Mouse (Mus musculus): ENCODE measurements around the gene Gsk3b. TPM values are rescaled to one million over a fixed set of nuclear protein-coding genes. Genes with fewer than 3 reads are reported as not detected.
A peak's percentile ranks its signal among the peaks of the same experiment; 100 is the strongest.
"Not testable (repeated sequence)": the region's sequence is repeated elsewhere in the genome, so short reads cannot be mapped to it uniquely, and the experiment has no call there.

Gsk3b gene
- polyA plus RNA-seq, 1 experiment from 2014 or later = 34.6 TPM

- no peak for ATAC-seq
- Histone ChIP-seq H3K27me3 (replicated peaks; ENCODE audit: control insufficient read depth, insufficient read depth, low read length) (no peaks in the 10 kb centered on the region), H3K9me3 (ENCODE audit: control insufficient read depth, low read length) (no peaks in the 10 kb centered on the region), H3K4me2 (ENCODE audit: low read depth, low read length) (no peak overlapping the region), H3K4me1 (ENCODE audit: control insufficient read depth, insufficient read depth, low read length) (peaks cover 28% of the 10 kb centered on the region), H3K27ac (ENCODE audit: low read length) (no peak overlapping the region), H3K9ac (ENCODE audit: low read depth, low read length) (no peak overlapping the region), H3K36me3 (ENCODE audit: control insufficient read depth, insufficient read depth, low read length) (peaks cover 4% of the 10 kb centered on the region), H3K4me3 (ENCODE audit: low read length) (no peak overlapping the region)
- 68% methylated on average over 9 of the region's 9 CpGs for WGBS
Observed at GRCm38 (mm10) chr16:38097521-38097920, 8.7 kb downstream of the Gsk3b start.

- Histone ChIP-seq H3K27ac (ENCODE audit: low read length) (no peak overlapping the region), H3K36me3 (ENCODE audit: control insufficient read depth, insufficient read depth, low read length) (peaks cover 4% of the 10 kb centered on the region), H3K9me3 (ENCODE audit: control insufficient read depth, low read length) (no peaks in the 10 kb centered on the region), H3K4me1 (ENCODE audit: control insufficient read depth, insufficient read depth, low read length) (peaks cover 16% of the 10 kb centered on the region), H3K4me3 (ENCODE audit: low read length) (no peak overlapping the region), H3K4me2 (ENCODE audit: low read depth, low read length) (no peak overlapping the region), H3K9ac (ENCODE audit: low read depth, low read length) (no peak overlapping the region), H3K27me3 (replicated peaks; ENCODE audit: control insufficient read depth, insufficient read depth, low read length) (no peaks in the 10 kb centered on the region)
- ATAC-seq = no peak
Observed at GRCm38 (mm10) chr16:38099325-38099724, 10.5 kb downstream of the Gsk3b start.

GRCm38 (mm10) chr16:38100569-38100968, 11.8 kb downstream of the Gsk3b start:
- H3K36me3 ChIP-seq (ENCODE audit: control insufficient read depth, insufficient read depth, low read length) = peaks cover 4% of the 10 kb centered on the region
- 51% methylated on average over 2 of the region's 2 CpGs for WGBS
- no peak overlapping the region for H3K4me3 ChIP-seq (ENCODE audit: low read length)
- peaks cover 8% of the 10 kb centered on the region for H3K4me1 ChIP-seq (ENCODE audit: control insufficient read depth, insufficient read depth, low read length)
- H3K4me2 ChIP-seq (ENCODE audit: low read depth, low read length) = no peak overlapping the region
- ATAC-seq = peak; percentile 74
- no peaks in the 10 kb centered on the region for H3K9me3 ChIP-seq (ENCODE audit: control insufficient read depth, low read length)
- H3K27me3 ChIP-seq (replicated peaks; ENCODE audit: control insufficient read depth, insufficient read depth, low read length) = no peaks in the 10 kb centered on the region
- H3K27ac ChIP-seq (ENCODE audit: low read length) = peak overlapping the region; percentile 7; the same call in 1 of the 2 replicates
- H3K9ac ChIP-seq (ENCODE audit: low read depth, low read length) = no peak overlapping the region

GRCm38 (mm10) chr16:38105453-38105852, 16.7 kb downstream of the Gsk3b start:
- H3K4me2 ChIP-seq (ENCODE audit: low read depth, low read length) = no peak overlapping the region
- 77% methylated on average over 2 of the region's 2 CpGs for WGBS
- no peaks in the 10 kb centered on the region for H3K27me3 ChIP-seq (replicated peaks; ENCODE audit: control insufficient read depth, insufficient read depth, low read length)
- H3K27ac ChIP-seq (ENCODE audit: low read length) = no peak overlapping the region
- H3K9ac ChIP-seq (ENCODE audit: low read depth, low read length) = no peak overlapping the region
- peaks cover 5% of the 10 kb centered on the region; the same call in 1 of the 2 replicates for H3K4me1 ChIP-seq (ENCODE audit: control insufficient read depth, insufficient read depth, low read length)
- H3K9me3 ChIP-seq (ENCODE audit: control insufficient read depth, low read length) = no peaks in the 10 kb centered on the region
- peaks cover 3% of the 10 kb centered on the region; the same call in 1 of the 2 replicates for H3K36me3 ChIP-seq (ENCODE audit: control insufficient read depth, insufficient read depth, low read length)
- no peak for ATAC-seq
- H3K4me3 ChIP-seq (ENCODE audit: low read length) = no peak overlapping the region

GRCm38 (mm10) chr16:38106542-38106941, 17.7 kb downstream of the Gsk3b start:
- no peak for ATAC-seq
- Histone ChIP-seq H3K9me3 (ENCODE audit: control insufficient read depth, low read length) (no peaks in the 10 kb centered on the region), H3K4me1 (ENCODE audit: control insufficient read depth, insufficient read depth, low read length) (peaks cover 5% of the 10 kb centered on the region; the same call in 1 of the 2 replicates), H3K4me2 (ENCODE audit: low read depth, low read length) (no peak overlapping the region), H3K9ac (ENCODE audit: low read depth, low read length) (no peak overlapping the region), H3K27me3 (replicated peaks; ENCODE audit: control insufficient read depth, insufficient read depth, low read length) (no peaks in the 10 kb centered on the region), H3K4me3 (ENCODE audit: low read length) (no peak overlapping the region), H3K36me3 (ENCODE audit: control insufficient read depth, insufficient read depth, low read length) (peaks cover 3% of the 10 kb centered on the region; the same call in 1 of the 2 replicates), H3K27ac (ENCODE audit: low read length) (no peak overlapping the region)
- 73% methylated on average over 3 of the region's 3 CpGs for WGBS

GRCm38 (mm10) chr16:38110001-38110400, 21.2 kb downstream of the Gsk3b start:
- H3K27ac ChIP-seq (ENCODE audit: low read length) = no peak overlapping the region
- no peak overlapping the region for H3K4me3 ChIP-seq (ENCODE audit: low read length)
- no peak for ATAC-seq
- H3K9ac ChIP-seq (ENCODE audit: low read depth, low read length) = no peak overlapping the region
- H3K36me3 ChIP-seq (ENCODE audit: control insufficient read depth, insufficient read depth, low read length) = peaks cover 3% of the 10 kb centered on the region; the same call in 1 of the 2 replicates
- H3K4me1 ChIP-seq (ENCODE audit: control insufficient read depth, insufficient read depth, low read length) = peaks cover 17% of the 10 kb centered on the region; the same call in 1 of the 2 replicates
- no peaks in the 10 kb centered on the region for H3K27me3 ChIP-seq (replicated peaks; ENCODE audit: control insufficient read depth, insufficient read depth, low read length)
- WGBS = 86% methylated on average over 9 of the region's 9 CpGs
- H3K4me2 ChIP-seq (ENCODE audit: low read depth, low read length) = no peak overlapping the region
- no peaks in the 10 kb centered on the region for H3K9me3 ChIP-seq (ENCODE audit: control insufficient read depth, low read length)

- no peak for ATAC-seq
- Histone ChIP-seq H3K9ac (ENCODE audit: low read depth, low read length) (no peak overlapping the region), H3K4me1 (ENCODE audit: control insufficient read depth, insufficient read depth, low read length) (peaks cover 17% of the 10 kb centered on the region; the same call in 1 of the 2 replicates), H3K4me3 (ENCODE audit: low read length) (no peak overlapping the region), H3K27ac (ENCODE audit: low read length) (no peak overlapping the region), H3K36me3 (ENCODE audit: control insufficient read depth, insufficient read depth, low read length) (peaks cover 3% of the 10 kb centered on the region; the same call in 1 of the 2 replicates), H3K9me3 (ENCODE audit: control insufficient read depth, low read length) (no peaks in the 10 kb centered on the region), H3K4me2 (ENCODE audit: low read depth, low read length) (no peak overlapping the region), H3K27me3 (replicated peaks; ENCODE audit: control insufficient read depth, insufficient read depth, low read length) (no peaks in the 10 kb centered on the region)
- WGBS = 53% methylated on average over 5 of the region's 5 CpGs
Observed at GRCm38 (mm10) chr16:38110575-38110974, 21.8 kb downstream of the Gsk3b start.

GRCm38 (mm10) chr16:38114074-38114473, 25.3 kb downstream of the Gsk3b start:
- Histone ChIP-seq H3K9me3 (ENCODE audit: control insufficient read depth, low read length) (no peaks in the 10 kb centered on the region), H3K27me3 (replicated peaks; ENCODE audit: control insufficient read depth, insufficient read depth, low read length) (no peaks in the 10 kb centered on the region), H3K4me1 (ENCODE audit: control insufficient read depth, insufficient read depth, low read length) (peaks cover 17% of the 10 kb centered on the region; the same call in 1 of the 2 replicates), H3K27ac (ENCODE audit: low read length) (no peak overlapping the region), H3K4me2 (ENCODE audit: low read depth, low read length) (no peak overlapping the region), H3K36me3 (ENCODE audit: control insufficient read depth, insufficient read depth, low read length) (no peaks in the 10 kb centered on the region), H3K4me3 (ENCODE audit: low read length) (no peak overlapping the region), H3K9ac (ENCODE audit: low read depth, low read length) (no peak overlapping the region)
- WGBS = 89% methylated on average over 2 of the region's 2 CpGs
- no peak for ATAC-seq

GRCm38 (mm10) chr16:38117909-38118308, 29.1 kb downstream of the Gsk3b start:
- H3K27ac ChIP-seq (ENCODE audit: low read length); H3K4me2 ChIP-seq (ENCODE audit: low read depth, low read length); H3K9me3 ChIP-seq (ENCODE audit: control insufficient read depth, low read length); H3K36me3 ChIP-seq (ENCODE audit: control insufficient read depth, insufficient read depth, low read length); ATAC-seq; H3K27me3 ChIP-seq (replicated peaks; ENCODE audit: control insufficient read depth, insufficient read depth, low read length); H3K9ac ChIP-seq (ENCODE audit: low read depth, low read length); H3K4me3 ChIP-seq (ENCODE audit: low read length): not testable (repeated sequence)
- peaks cover 14% of the 10 kb centered on the region; the same call in 1 of the 2 replicates for H3K4me1 ChIP-seq (ENCODE audit: control insufficient read depth, insufficient read depth, low read length)
- WGBS = 87% methylated on average over 9 of the region's 9 CpGs

- H3K9me3 ChIP-seq (ENCODE audit: control insufficient read depth, low read length) = no peaks in the 10 kb centered on the region
- WGBS = 87% methylated on average over 1 of the region's 1 CpGs
Observed at GRCm38 (mm10) chr16:38118723-38119122, 29.9 kb downstream of the Gsk3b start.

More at GRCm38 (mm10) chr16:38118723-38119122, 29.9 kb downstream of the Gsk3b start:
- H3K4me3 ChIP-seq (ENCODE audit: low read length) = no peak overlapping the region
- no peak overlapping the region for H3K4me2 ChIP-seq (ENCODE audit: low read depth, low read length)
- H3K36me3 ChIP-seq (ENCODE audit: control insufficient read depth, insufficient read depth, low read length) = no peaks in the 10 kb centered on the region
- H3K4me1 ChIP-seq (ENCODE audit: control insufficient read depth, insufficient read depth, low read length) = peaks cover 13% of the 10 kb centered on the region; the same call in 1 of the 2 replicates
- H3K27ac ChIP-seq (ENCODE audit: low read length) = no peak overlapping the region
- ATAC-seq = no peak
- H3K27me3 ChIP-seq (replicated peaks; ENCODE audit: control insufficient read depth, insufficient read depth, low read length) = no peaks in the 10 kb centered on the region
- H3K9ac ChIP-seq (ENCODE audit: low read depth, low read length) = no peak overlapping the region
